Mouse (Mus musculus) liver, adult 2 months (tissue): ENCODE measurements around the gene Tmem86a. TPM values are rescaled to one million over a fixed set of nuclear protein-coding genes. Genes with fewer than 3 reads are reported as not detected.

Source experiments
- DNase-seq: peaks from one replicate; pipeline ENCODE4 v3.0.0-alpha.2; 2011; ENCODE audit warnings: low read depth, low spot score; ENCODE audit errors: extremely low read depth
- H3K27ac ChIP-seq: fragments of 200-500 bp; replicated peaks from 2 replicates; pipeline ENCODE4 v1.5.1; 2012; ENCODE audit warnings: low read depth, mild to moderate bottlenecking, control low read depth, inconsistent platforms, low read length; ENCODE audit not compliant: insufficient read depth
- H3K27me3 ChIP-seq: fragments of 200-500 bp; 2 replicates; pipeline ENCODE4 v1.6.1; 2012; ENCODE audit warnings: mild to moderate bottlenecking, moderate library complexity, low read length, inconsistent platforms; ENCODE audit not compliant: control insufficient read depth, insufficient read depth
- H3K36me3 ChIP-seq: fragments of 200-500 bp; 2 replicates; pipeline ENCODE4 v1.6.1; 2012; ENCODE audit warnings: low read length, inconsistent platforms; ENCODE audit not compliant: control insufficient read depth, insufficient read depth
- H3K4me1 ChIP-seq: fragments of 200-500 bp; 2 replicates; pipeline ENCODE4 v1.6.1; 2011; ENCODE audit warnings: low read length; ENCODE audit not compliant: control insufficient read depth, insufficient read depth
- H3K4me3 ChIP-seq: fragments of 200-500 bp; 2 replicates; pipeline ENCODE4 v1.5.1; 2011; ENCODE audit warnings: low read depth, mild to moderate bottlenecking, control low read depth, low read length, moderate library complexity; ENCODE audit not compliant: insufficient read depth
- H3K79me2 ChIP-seq: fragments of 200-500 bp; 2 replicates; pipeline ENCODE4 v1.6.1; 2012; ENCODE audit warnings: inconsistent platforms, mild to moderate bottlenecking, low read length, moderate library complexity; ENCODE audit not compliant: control insufficient read depth, insufficient read depth
- H3K9ac ChIP-seq: fragments of 200-500 bp; 2 replicates; pipeline ENCODE4 v1.6.1; 2012; ENCODE audit warnings: low read depth, mild to moderate bottlenecking, control low read depth, inconsistent platforms, low read length
- CTCF ChIP-seq: fragments of 200-500 bp; IDR thresholded peaks from 2 replicates; pipeline ENCODE4 v1.5.1; 2011; ENCODE audit warnings: low read depth, low read length, control low read depth
- POLR2A ChIP-seq: fragments of 200-500 bp; IDR thresholded peaks from 2 replicates; pipeline ENCODE4 v1.6.1; 2011; ENCODE audit warnings: low read length, control low read depth; ENCODE audit not compliant: insufficient read depth; ENCODE audit errors: extremely low read depth
- WGBS: fragments of 180-500 bp; shearing (Covaris S2); methylation state at CpG from one replicate; pipeline ENCODE4 v1.1.7; 2018; 5-methylcytosine and 5-hydroxymethylcytosine counted together
- polyA plus RNA-seq: library from polyadenylated mRNA; depleted of rRNA; stranded (reverse); fragments of >200 nt; gene quantifications from 2 replicates; pipeline ENCODE4 v1.2.3, GENCODE M21; 2012; rRNA removed
- total RNA-seq: library from RNA; depleted of rRNA; stranded (reverse); fragments of >200 nt; gene quantifications from 2 replicates; pipeline ENCODE4 v1.2.3, GENCODE M21; 2014; rRNA removed

Gene Tmem86a
- total and polyA plus RNA-seq, 2 experiments, result 5.7 to 16.1 TPM

DNA sequence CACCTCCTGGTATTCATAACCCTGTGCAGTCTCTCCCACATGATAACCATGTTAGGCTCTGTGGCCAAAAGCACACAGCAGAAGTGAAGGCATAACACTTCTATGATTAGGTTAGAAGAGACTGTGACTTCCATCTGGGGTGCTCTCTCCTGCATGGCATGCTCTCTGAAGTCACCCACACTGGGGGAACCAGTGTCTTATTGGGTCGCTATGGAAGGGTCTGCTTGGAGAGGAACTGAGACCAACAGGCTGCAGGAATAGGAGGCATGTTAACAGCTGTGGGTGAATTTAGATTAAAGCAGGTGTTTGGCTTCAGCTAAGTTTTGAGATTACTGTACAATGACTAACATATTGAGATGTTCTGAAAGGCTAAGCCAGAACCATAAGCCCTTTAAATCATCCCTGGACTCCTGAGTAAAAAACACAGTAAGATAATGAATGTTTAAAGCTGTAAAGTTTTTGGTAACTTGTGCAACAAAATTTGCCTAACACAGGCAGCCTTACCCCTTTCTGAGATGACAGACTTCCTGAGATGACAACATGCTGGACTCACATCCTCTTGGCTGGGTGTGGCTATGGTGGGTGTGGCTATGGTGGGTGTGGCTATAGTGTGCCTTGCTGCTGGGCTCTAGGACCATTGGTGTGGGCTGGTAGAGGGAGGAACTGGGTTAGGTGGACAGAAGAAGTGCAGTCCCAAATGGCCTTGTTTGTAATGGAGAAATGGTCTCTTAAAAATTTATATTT is 53.4 kb downstream of the Tmem86a start:
- no peak overlapping the region for H3K4me3 ChIP-seq
- no peak for DNase-seq
- no peaks in the 10 kb centered on the region for H3K4me1 ChIP-seq
- no peaks in the 10 kb centered on the region for H3K79me2 ChIP-seq
- H3K9ac ChIP-seq, result no peak overlapping the region
- no peaks in the 10 kb centered on the region for H3K36me3 ChIP-seq
- H3K27ac ChIP-seq, result no peak overlapping the region
- TF ChIP-seq POLR2A, result no peak
- no peak for TF ChIP-seq CTCF
- WGBS, result 65% methylated on average over 1 of the region's 1 CpGs
- H3K27me3 ChIP-seq, result no peaks in the 10 kb centered on the region

Other genes with a start within 250 kb of the Tmem86a start
- gene Ldha, start 209.1 kb upstream of the Tmem86a start, total RNA-seq, result 442 and 520 TPM in 2 replicates
- gene Ldha, start 209.1 kb upstream of the Tmem86a start, polyA plus RNA-seq, result 594 and 718 TPM in 2 replicates
- not detected in 2 replicates for gene Ldhc, start 189.4 kb upstream of the Tmem86a start, total RNA-seq
- not detected in 2 replicates for gene Ldhc, start 189.4 kb upstream of the Tmem86a start, polyA plus RNA-seq
- 19.5 and 20.3 TPM in 2 replicates for gene Tsg101, start 130.6 kb upstream of the Tmem86a start, total RNA-seq
- 33.4 and 43.6 TPM in 2 replicates for gene Tsg101, start 130.6 kb upstream of the Tmem86a start, polyA plus RNA-seq
- 9.8 and 10.2 TPM in 2 replicates for gene Uevld, start 92.1 kb upstream of the Tmem86a start, total RNA-seq
- 2.7 and 3.0 TPM in 2 replicates for gene Uevld, start 92.1 kb upstream of the Tmem86a start, polyA plus RNA-seq
- not detected in 2 replicates for gene Gm9999, start 67.0 kb upstream of the Tmem86a start, total RNA-seq
- gene Gm9999, start 67.0 kb upstream of the Tmem86a start, polyA plus RNA-seq, result not detected in 2 replicates
- 7.5 and 7.6 TPM in 2 replicates for gene Spty2d1, start 42.2 kb upstream of the Tmem86a start, total RNA-seq
- gene Spty2d1, start 42.2 kb upstream of the Tmem86a start, polyA plus RNA-seq, result 2.9 and 3.2 TPM in 2 replicates
- not detected in 2 replicates for gene Ptpn5, start 83.1 kb downstream of the Tmem86a start, total RNA-seq
- gene Ptpn5, start 83.1 kb downstream of the Tmem86a start, polyA plus RNA-seq, result 0.02 TPM in 1 of 2 replicates, not detected in the other
- not detected in 2 replicates for gene Mrgpra6, start 154.3 kb downstream of the Tmem86a start, total RNA-seq
- not detected in 2 replicates for gene Mrgpra6, start 154.3 kb downstream of the Tmem86a start, polyA plus RNA-seq
- gene Mrgpra9, start 202.2 kb downstream of the Tmem86a start, total RNA-seq, result not detected in 2 replicates
- gene Mrgpra9, start 202.2 kb downstream of the Tmem86a start, polyA plus RNA-seq, result not detected in 2 replicates